In the genomic region with DNA sequence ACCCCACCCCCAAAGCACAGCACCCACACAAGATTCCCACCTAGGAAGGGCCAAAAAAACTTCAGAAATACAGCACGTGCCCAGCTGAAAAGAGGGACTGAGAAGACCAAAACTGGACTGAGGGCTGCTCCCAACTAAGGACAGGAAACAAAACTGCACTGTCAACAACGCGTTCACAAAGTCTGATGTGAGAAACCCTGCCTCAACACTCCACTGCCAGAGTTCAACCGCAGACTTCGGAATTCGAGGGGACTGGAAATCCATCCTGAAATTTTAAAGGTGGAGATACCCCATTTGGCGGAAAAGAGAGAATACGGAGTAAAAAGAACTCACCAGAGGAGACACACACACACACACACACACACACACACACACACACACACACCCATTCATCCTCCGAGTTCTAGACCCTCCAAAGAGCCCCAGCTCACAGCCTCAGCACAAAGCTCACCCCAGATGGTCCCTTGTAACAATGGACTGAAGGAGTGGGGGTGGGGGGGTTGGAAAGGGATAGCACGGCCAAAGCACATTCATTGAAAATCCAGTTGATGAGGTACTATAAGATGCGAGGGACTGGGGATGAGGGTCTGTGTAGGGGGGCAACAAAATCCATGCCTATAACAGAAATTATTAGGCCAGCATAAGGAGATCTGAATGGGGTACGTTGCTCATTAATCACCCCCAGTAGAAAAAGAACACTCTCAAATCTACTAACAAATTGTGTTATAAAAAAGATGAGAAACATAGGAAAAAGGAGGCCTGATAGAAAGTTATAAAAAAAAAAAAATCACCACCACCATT, we compare ENCODE assay signal across 8 mouse cellular contexts. TPM values are rescaled to one million over a fixed set of nuclear protein-coding genes. Genes with fewer than 3 reads are reported as not detected.
A peak's percentile ranks its signal among the peaks of the same experiment; 100 is the strongest.
DNase-seq lines count a peak whose midpoint lies in the region; ATAC-seq and TF ChIP-seq lines count a peak whose summit lies in the region.
"Had no signal": no experiment of that assay in that cellular context is flagged by ENCODE, and none has a peak within 500 bp of the region (broad histone marks: within the 10 kb centered on the region; RNA-seq: fewer than 3 reads in every experiment).

No protein-coding gene starts in this region.

- H3K9ac ChIP-seq in hindbrain, embryonic 11.5 days (ENCODE audit: low read depth, low read length), result peak overlapping the region; percentile 99
- no peak overlapping the region for H3K9ac ChIP-seq in liver, postnatal 0 days (replicated peaks)

- peak; percentile 23 for DNase-seq in NIH3T3 (ENCODE audit: low read depth)
- peak; percentile 67 for DNase-seq in hindbrain, embryonic 11.5 days (ENCODE audit: low spot score)
- no peak for DNase-seq in liver, postnatal 0 days
- no peak for DNase-seq in cerebellum, adult 9-10 months
- DNase-seq in layer of hippocampus, postnatal 36 days, result no peak
- DNase-seq in thymus, postnatal 36 days, result no peak

- no peaks in the 10 kb centered on the region for H3K9me3 ChIP-seq in E14TG2a.4 (ENCODE audit: low read length)
- H3K9me3 ChIP-seq in hindbrain, embryonic 11.5 days (ENCODE audit: control insufficient read depth, low read length), result no peaks in the 10 kb centered on the region
- no peaks in the 10 kb centered on the region for H3K9me3 ChIP-seq in liver, postnatal 0 days (ENCODE audit: low read length)

- peak overlapping the region; percentile 92 for H3K4me3 ChIP-seq in E14TG2a.4 (replicated peaks; ENCODE audit: low read length)
- H3K4me3 ChIP-seq in hindbrain, embryonic 11.5 days (ENCODE audit: low read depth, low read length), result peak overlapping the region; percentile 97
- H3K4me3 ChIP-seq in liver, postnatal 0 days (ENCODE audit: low read depth, low read length), result no peak overlapping the region

- no peak for ATAC-seq in hindbrain, embryonic 11.5 days (ENCODE audit: low FRiP score)
- ATAC-seq in liver, postnatal 0 days, result no peak

- H3K27ac ChIP-seq in hindbrain, embryonic 11.5 days (ENCODE audit: low read depth, low read length), result peak overlapping the region; percentile 99
- H3K27ac ChIP-seq in liver, postnatal 0 days (ENCODE audit: low read depth), result no peak overlapping the region
- H3K27ac ChIP-seq: macrophage had no signal

- no peak for TF ChIP-seq EP300 in liver, postnatal 0 days (IDR thresholded peaks at IDR 0.05; ENCODE audit: low read depth)

- H3K27me3 ChIP-seq in E14TG2a.4 (ENCODE audit: insufficient read depth, low read length), result no peaks in the 10 kb centered on the region
- H3K27me3 ChIP-seq in hindbrain, embryonic 11.5 days (ENCODE audit: control insufficient read depth, insufficient read depth, low read length), result no peaks in the 10 kb centered on the region
- peaks cover 48% of the 10 kb centered on the region for H3K27me3 ChIP-seq in liver, postnatal 0 days (ENCODE audit: insufficient read depth, low read length)

- H3K4me1 ChIP-seq in E14TG2a.4 (replicated peaks; ENCODE audit: low read depth, low read length), result peaks cover 54% of the 10 kb centered on the region
- peaks cover 6% of the 10 kb centered on the region for H3K4me1 ChIP-seq in hindbrain, embryonic 11.5 days (replicated peaks; ENCODE audit: control insufficient read depth, insufficient read depth, low read length)
- peaks cover 12% of the 10 kb centered on the region for H3K4me1 ChIP-seq in liver, postnatal 0 days (ENCODE audit: insufficient read depth)

- peaks cover 55% of the 10 kb centered on the region for H3K36me3 ChIP-seq in E14TG2a.4 (ENCODE audit: insufficient read depth, low read length)
- H3K36me3 ChIP-seq in hindbrain, embryonic 11.5 days (ENCODE audit: control insufficient read depth, insufficient read depth, low read length), result no peaks in the 10 kb centered on the region
- no peaks in the 10 kb centered on the region for H3K36me3 ChIP-seq in liver, postnatal 0 days (replicated peaks; ENCODE audit: insufficient read depth, low read length)

- 5% methylated on average over 12 of the region's 12 CpGs for WGBS in hindbrain, embryonic 11.5 days
- 30% methylated on average over 12 of the region's 12 CpGs for WGBS in liver, postnatal 0 days (ENCODE audit: insufficient replicate concordance)

- H3K4me2 ChIP-seq in hindbrain, embryonic 11.5 days (replicated peaks; ENCODE audit: low read depth, low read length), result peak overlapping the region; percentile 88
- H3K4me2 ChIP-seq in liver, postnatal 0 days (ENCODE audit: low read depth, low read length), result peak overlapping the region; percentile 22; the same call in 1 of the 2 replicates

- no peak for TF ChIP-seq CTCF in E14TG2a.4 (conservative IDR thresholded peaks at IDR 0.05; ENCODE audit: low read length)
- no peak for TF ChIP-seq CTCF in liver, postnatal 0 days (IDR thresholded peaks at IDR 0.05; ENCODE audit: low read depth)

RNA-seq across cellular contexts. Expression of gene Igf2bp1, which starts 2.4 kb away (rescaled TPM):
- 80.6 and 83.9 TPM in 2 replicates for polyA plus RNA-seq in hindbrain, embryonic 11.5 days (2014; fragmentation: Nextera tagmentation; extraction: Ambion mirVana)
- 1.6 and 2.8 TPM in 2 replicates for polyA plus RNA-seq in liver, postnatal 0 days (2015; fragmentation: Nextera tagmentation; extraction: Ambion mirVana)
- not detected for total RNA-seq in layer of hippocampus, postnatal 36 days (2021)
- polyA plus RNA-seq: macrophage had no signal

RNA-seq across cellular contexts. Expression of gene Gip, which starts 21.0 kb away (rescaled TPM):
- not detected in 2 replicates for polyA plus RNA-seq in hindbrain, embryonic 11.5 days (2014; fragmentation: Nextera tagmentation; extraction: Ambion mirVana)
- polyA plus RNA-seq in liver, postnatal 0 days (2015; fragmentation: Nextera tagmentation; extraction: Ambion mirVana), result not detected in 2 replicates
- not detected for total RNA-seq in layer of hippocampus, postnatal 36 days (2021)
- polyA plus RNA-seq: macrophage had no signal

RNA-seq across cellular contexts. Expression of gene Snf8, which starts 31.4 kb away (rescaled TPM):
- polyA plus RNA-seq in hindbrain, embryonic 11.5 days (2014; fragmentation: Nextera tagmentation; extraction: Ambion mirVana), result 47.3 and 48.8 TPM in 2 replicates
- 46.9 and 47.5 TPM in 2 replicates for polyA plus RNA-seq in liver, postnatal 0 days (2015; fragmentation: Nextera tagmentation; extraction: Ambion mirVana)
- total RNA-seq in layer of hippocampus, postnatal 36 days (2021), result 100 to 1,000 TPM; 101 to 107 TPM

Comparison
In these comparisons a context has a peak if more than half of its experiments do, and no peak if none do; other contexts are left out.
1. DNase-seq: peak in NIH3T3 (single experiment) and hindbrain, embryonic 11.5 days (single experiment); none in liver, postnatal 0 days (single experiment), cerebellum, adult 9-10 months (single experiment), layer of hippocampus, postnatal 36 days (0 of 2) and thymus, postnatal 36 days (0 of 2).
2. RNA of gene Igf2bp1, which starts 2.4 kb away (polyA plus RNA-seq): 80.6 to 83.9 TPM in hindbrain, embryonic 11.5 days; 1.6 to 2.8 TPM in liver, postnatal 0 days; every median in the first group is over 10 times any median in the second.